Mouse (Mus musculus) bone marrow, adult 2 months (tissue): ENCODE results near the gene Nos1ap. TPM values are rescaled to one million over a fixed set of nuclear protein-coding genes. Genes with fewer than 3 reads are reported as not detected.

ENCODE experiments used
- H3K27ac ChIP-seq: fragments of 200-500 bp; 2 replicates; pipeline ENCODE4 v1.5.1; 2012; ENCODE audit warnings: low read depth, mild to moderate bottlenecking, control low read depth, inconsistent platforms, low read length; ENCODE audit not compliant: control insufficient read depth, poor library complexity, insufficient read depth
- H3K4me1 ChIP-seq: fragments of 200-500 bp; 2 replicates; pipeline ENCODE4 v1.6.1; 2011; ENCODE audit warnings: low read length; ENCODE audit not compliant: control insufficient read depth, insufficient read depth
- H3K4me3 ChIP-seq: fragments of 200-500 bp; replicated peaks from 2 replicates; pipeline ENCODE3; 2011; ENCODE audit warnings: mild to moderate bottlenecking, low read depth, low read length, control low read depth; ENCODE audit not compliant: control insufficient read depth
- CTCF ChIP-seq: fragments of 200-500 bp; IDR thresholded peaks from 2 replicates; pipeline ENCODE4 v1.5.1; 2011; ENCODE audit warnings: low read length, control low read depth; ENCODE audit not compliant: control insufficient read depth, insufficient read depth
- POLR2A ChIP-seq: fragments of 200-500 bp; IDR thresholded peaks from 2 replicates; pipeline ENCODE4 v1.6.1; 2011; ENCODE audit warnings: low read depth, mild to moderate bottlenecking, control low read depth, low read length, borderline replicate concordance; ENCODE audit not compliant: control insufficient read depth
- WGBS: fragments of 180-500 bp; shearing (Covaris S2); methylation state at CpG from one replicate; pipeline ENCODE4 v1.1.7; 2018; 5-methylcytosine and 5-hydroxymethylcytosine counted together
- polyA plus RNA-seq: library from polyadenylated mRNA; stranded (reverse); fragments of >200 nt; gene quantifications from 2 replicates; pipeline ENCODE4 v1.2.4, GENCODE M21; 2011; ENCODE audit warnings: low replicate concordance; ENCODE audit not compliant: missing spikeins, insufficient read depth, insufficient read length

The Nos1ap gene
- polyA plus RNA-seq, 1 experiment, result 68.3 TPM

GRCm38 (mm10) chr1:170536344-170536743, 53.3 kb downstream of the Nos1ap start:
- WGBS, result 8% methylated on average over 3 of the region's 3 CpGs
- peak overlapping the region; percentile 26; the same call in 1 of the 2 replicates for H3K27ac ChIP-seq
- H3K4me1 ChIP-seq, result peaks cover 5% of the 10 kb centered on the region
- no peak overlapping the region for H3K4me3 ChIP-seq
- TF ChIP-seq CTCF, result no peak
- no peak for TF ChIP-seq POLR2A

- TF ChIP-seq CTCF, result no peak
- TF ChIP-seq POLR2A, result no peak
- H3K27ac ChIP-seq, result peak overlapping the region; percentile 50
- no peak overlapping the region for H3K4me3 ChIP-seq
- WGBS, result 5% methylated on average over 2 of the region's 2 CpGs
- peaks cover 5% of the 10 kb centered on the region for H3K4me1 ChIP-seq
These were observed 54.4 kb downstream of the Nos1ap start for GRCm38 (mm10) chr1:170535221-170535620.

GRCm38 (mm10) chr1:170531286-170531685, 58.4 kb downstream of the Nos1ap start:
- Histone ChIP-seq H3K27ac (no peak overlapping the region), H3K4me3 (no peak overlapping the region), H3K4me1 (peaks cover 3% of the 10 kb centered on the region)
- 95% methylated on average over 2 of the region's 2 CpGs for WGBS
- TF ChIP-seq CTCF, result no peak
- TF ChIP-seq POLR2A, result no peak

- no peak overlapping the region for H3K27ac ChIP-seq
- WGBS, result 87% methylated on average over 4 of the region's 4 CpGs
- H3K4me3 ChIP-seq, result no peak overlapping the region
- TF ChIP-seq CTCF (no peak), POLR2A (no peak)
- peaks cover 2% of the 10 kb centered on the region for H3K4me1 ChIP-seq
These were observed 59.2 kb downstream of the Nos1ap start for GRCm38 (mm10) chr1:170530456-170530855.

GRCm38 (mm10) chr1:170522891-170523290, 66.8 kb downstream of the Nos1ap start:
- WGBS, result 71% methylated on average over 5 of the region's 5 CpGs
- H3K4me1 ChIP-seq, result no peaks in the 10 kb centered on the region

GRCm38 (mm10) chr1:170521520-170522205, 68.0 kb downstream of the Nos1ap start:
- TF ChIP-seq CTCF (no peak), POLR2A (no peak)
- no peaks in the 10 kb centered on the region for H3K4me1 ChIP-seq
- 81% methylated on average over 6 of the region's 6 CpGs for WGBS
- no peak overlapping the region for H3K4me3 ChIP-seq
- H3K27ac ChIP-seq, result no peak overlapping the region

More at GRCm38 (mm10) chr1:170522891-170523290, 66.8 kb downstream of the Nos1ap start:
- Histone ChIP-seq H3K27ac (no peak overlapping the region), H3K4me3 (no peak overlapping the region)
- no peak for TF ChIP-seq CTCF
- TF ChIP-seq POLR2A, result no peak

GRCm38 (mm10) chr1:170520206-170520605, 69.5 kb downstream of the Nos1ap start:
- Histone ChIP-seq H3K4me3 (no peak overlapping the region), H3K27ac (no peak overlapping the region), H3K4me1 (no peaks in the 10 kb centered on the region)
- no peak for TF ChIP-seq CTCF
- TF ChIP-seq POLR2A, result no peak
- 65% methylated on average over 4 of the region's 4 CpGs for WGBS

GRCm38 (mm10) chr1:170519631-170520030, 70.0 kb downstream of the Nos1ap start:
- Histone ChIP-seq H3K4me1 (no peaks in the 10 kb centered on the region), H3K27ac (no peak overlapping the region), H3K4me3 (no peak overlapping the region)
- TF ChIP-seq POLR2A (no peak), CTCF (no peak)
- 88% methylated on average over 7 of the region's 7 CpGs for WGBS

- whole genome bisulfite sequencing, result 78% methylated on average over 6 of the region's 6 CpGs
- no peak for TF ChIP-seq CTCF
- Histone ChIP-seq H3K4me3 (no peak overlapping the region), H3K27ac (no peak overlapping the region), H3K4me1 (no peaks in the 10 kb centered on the region)
These were observed 73.5 kb downstream of the Nos1ap start for GRCm38 (mm10) chr1:170516182-170516581.
